Mouse (Mus musculus) ES-E14 (cell line): ENCODE results near the gene 4930558K02Rik. TPM values are rescaled to one million over a fixed set of nuclear protein-coding genes. Genes with fewer than 3 reads are reported as not detected.

ENCODE experiments used
- DNase-seq: peaks from one replicate; pipeline ENCODE4 v3.0.0-alpha.2; 2013; ENCODE audit warnings: low read depth, low spot score
- H3K27ac ChIP-seq: 2 replicates; pipeline ENCODE4 v1.5.1; 2012; ENCODE audit warnings: low read depth, mild to moderate bottlenecking, low read length, moderate library complexity, mixed read lengths; ENCODE audit not compliant: poor library complexity, insufficient read depth, severe bottlenecking
- H3K36me3 ChIP-seq: 2 replicates; pipeline ENCODE4 v1.6.1; 2012; ENCODE audit warnings: mild to moderate bottlenecking, low read length, moderate library complexity, mixed read lengths; ENCODE audit not compliant: control insufficient read depth, poor library complexity, insufficient read depth, severe bottlenecking
- H3K4me1 ChIP-seq, 2 experiments: fragments of 150-350 bp in 1 of 2; sonication (generic) in 1 of 2; 2 replicates each; pipeline ENCODE4 v1.6.1; 2012; ENCODE audit warnings: low read length in 2 of 2, mild to moderate bottlenecking in 1 of 2, mixed read lengths in 1 of 2; ENCODE audit not compliant: control insufficient read depth in 2 of 2, insufficient read depth in 2 of 2, poor library complexity in 1 of 2
- H3K4me3 ChIP-seq, 2 experiments: fragments of 150-350 bp in 1 of 2; sonication (generic) in 1 of 2; 2 replicates each; pipeline ENCODE4 v1.5.1; 2012; ENCODE audit warnings: low read length in 2 of 2, low read depth in 1 of 2, mild to moderate bottlenecking in 1 of 2, mixed read lengths in 1 of 2; ENCODE audit not compliant: insufficient read depth in 1 of 2, poor library complexity in 1 of 2, severe bottlenecking in 1 of 2
- H3K9ac ChIP-seq: 2 replicates; pipeline ENCODE4 v1.6.1; 2012; ENCODE audit warnings: low read depth, mild to moderate bottlenecking, low read length, mixed read lengths; ENCODE audit not compliant: poor library complexity, insufficient read depth, severe bottlenecking
- H3K9me3 ChIP-seq: fragments of 150-350 bp; sonication (generic); 2 replicates; pipeline ENCODE4 v1.6.1; 2012; ENCODE audit warnings: low read depth, mild to moderate bottlenecking, low read length; ENCODE audit not compliant: control insufficient read depth, insufficient read depth
- CHD2 ChIP-seq: IDR thresholded peaks from 2 replicates; pipeline ENCODE4 v1.6.1; 2014; ENCODE audit warnings: mild to moderate bottlenecking, low read depth, low read length, inconsistent platforms
- HCFC1 ChIP-seq: IDR thresholded peaks from 2 replicates; pipeline ENCODE4 v1.6.1; 2012; ENCODE audit warnings: low read length, inconsistent platforms, borderline replicate concordance; ENCODE audit not compliant: insufficient read depth
- MAFK ChIP-seq: IDR thresholded peaks from 2 replicates; pipeline ENCODE4 v1.6.1; 2014; ENCODE audit warnings: mild to moderate bottlenecking, low read depth, low read length, inconsistent platforms; ENCODE audit not compliant: insufficient read depth
- ZC3H11A ChIP-seq: IDR thresholded peaks from 2 replicates; pipeline ENCODE4 v1.6.1; 2012; ENCODE audit warnings: low read depth, mild to moderate bottlenecking, inconsistent platforms, low read length, borderline replicate concordance
- ZNF384 ChIP-seq: IDR thresholded peaks from 2 replicates; pipeline ENCODE4 v1.6.1; 2012; ENCODE audit warnings: low read depth, low read length, inconsistent platforms
- in situ Hi-C, 2 experiments: fragments of 600-800 bp; cut with MboI; formaldehyde crosslinking; loops; one replicate each; pipeline ENCODE4 v1.15.1; 2025; ENCODE audit warnings: low sequenced_read_pairs in 2 of 2, inconsistent platforms in 1 of 2; ENCODE audit not compliant: unreplicated experiment in 2 of 2
- total RNA-seq: library from RNA; depleted of rRNA; stranded (reverse); fragments of 300-350 nt; gene quantifications from 2 replicates; pipeline ENCODE4 v1.2.3, GENCODE M21; 2012

4930558K02Rik gene
- total RNA-seq, 1 experiment, result not detected

GRCm38 (mm10) chr1:161980046-161980445 is 610 bp upstream of the 4930558K02Rik start:
- Histone ChIP-seq H3K27ac (no peak overlapping the region), H3K4me1 (peaks cover 2 to 5% of the 10 kb centered on the region in 2 experiments; a peak in 3 of 4 replicates), H3K4me3 (no peak overlapping the region), H3K9me3 (no peaks in the 10 kb centered on the region), H3K9ac (no peak overlapping the region), H3K36me3 (no peaks in the 10 kb centered on the region)
- TF ChIP-seq MAFK (no peak), ZNF384 (no peak), ZC3H11A (no peak), HCFC1 (no peak), CHD2 (no peak)
- DNase-seq, result no peak
- in situ Hi-C loops, result no loop called here

GRCm38 (mm10) chr1:161978173-161978700 is 1.2 kb downstream of the 4930558K02Rik start:
- Histone ChIP-seq H3K9ac (no peak overlapping the region), H3K27ac (no peak overlapping the region), H3K36me3 (no peaks in the 10 kb centered on the region), H3K9me3 (no peaks in the 10 kb centered on the region), H3K4me1 (peaks cover 2 to 5% of the 10 kb centered on the region in 2 experiments; a peak in 3 of 4 replicates), H3K4me3 (no peak overlapping the region)
- in situ Hi-C loops, result no loop called here
- no peak for DNase-seq
- TF ChIP-seq ZC3H11A, result no peak
- TF ChIP-seq CHD2, result no peak
- no peak for TF ChIP-seq ZNF384
- no peak for TF ChIP-seq HCFC1
- no peak for TF ChIP-seq MAFK

GRCm38 (mm10) chr1:161977331-161977730 is 2.1 kb downstream of the 4930558K02Rik start:
- no peaks in the 10 kb centered on the region for H3K36me3 ChIP-seq
- H3K27ac ChIP-seq, result no peak overlapping the region
- DNase-seq, result no peak
- H3K9ac ChIP-seq, result no peak overlapping the region
- no peak overlapping the region for H3K4me3 ChIP-seq
- TF ChIP-seq ZNF384, result no peak
- TF ChIP-seq HCFC1, result no peak
- TF ChIP-seq ZC3H11A, result no peak
- TF ChIP-seq MAFK, result no peak
- TF ChIP-seq CHD2, result no peak
- in situ Hi-C loops, result no loop called here
- peaks cover 2 to 5% of the 10 kb centered on the region in 2 experiments; a peak in 3 of 4 replicates for H3K4me1 ChIP-seq
- no peaks in the 10 kb centered on the region for H3K9me3 ChIP-seq

- DNase-seq, result peak; percentile 84
- TF ChIP-seq CHD2 (no peak), HCFC1 (no peak), ZC3H11A (peak; percentile 90), MAFK (no peak), ZNF384 (no peak)
- Histone ChIP-seq H3K9me3 (no peaks in the 10 kb centered on the region), H3K9ac (peak overlapping the region; percentile 34; the same call in 1 of the 2 replicates), H3K36me3 (no peaks in the 10 kb centered on the region), H3K4me3 (0 out of 4 replicates have a peak overlapping the region, but pooled peaks of 1 of the 2 experiments have one; percentile 25), H3K27ac (no peak overlapping the region), H3K4me1 (peaks cover 2 to 5% of the 10 kb centered on the region in 2 experiments; a peak in 3 of 4 replicates)
- in situ Hi-C loops, result no loop called here
These were observed 2.9 kb downstream of the 4930558K02Rik start for GRCm38 (mm10) chr1:161976255-161977182.
